Mouse (Mus musculus): ENCODE measurements around the gene Myrip. TPM values are rescaled to one million over a fixed set of nuclear protein-coding genes. Genes with fewer than 3 reads are reported as not detected.
"Not testable (repeated sequence)": the region's sequence is repeated elsewhere in the genome, so short reads cannot be mapped to it uniquely, and the experiment has no call there.

The Myrip gene
- polyA plus RNA-seq, 1 experiment from 2014 or later, result 0.74 TPM

GRCm38 (mm10) chr9:120360397-120361177 lies 59.3 kb downstream of the Myrip start:
- ATAC-seq (ENCODE audit: insufficient read depth, low FRiP score, low read depth), result 0 out of 2 replicates have a peak, but pooled peaks have one; percentile 53

GRCm38 (mm10) chr9:120361656-120362055 lies 60.3 kb downstream of the Myrip start:
- H3K9me3 ChIP-seq, result no peaks in the 10 kb centered on the region
- H3K27ac ChIP-seq, result no peak overlapping the region
- ATAC-seq (ENCODE audit: insufficient read depth, low FRiP score, low read depth), result no peak
- no peak overlapping the region for H3K9ac ChIP-seq
- H3K36me3 ChIP-seq, result no peaks in the 10 kb centered on the region
- H3K27me3 ChIP-seq (replicated peaks), result no peaks in the 10 kb centered on the region
- no peaks in the 10 kb centered on the region; the same call in 1 of the 2 replicates for H3K4me1 ChIP-seq
- 79% methylated on average over 6 of the region's 6 CpGs for WGBS
- H3K4me2 ChIP-seq, result no peak overlapping the region
- H3K4me3 ChIP-seq (replicated peaks), result no peak overlapping the region

More at GRCm38 (mm10) chr9:120360397-120361177, 59.3 kb downstream of the Myrip start:
- H3K27ac ChIP-seq, result peak overlapping the region; percentile 63; the same call in 1 of the 2 replicates
- no peaks in the 10 kb centered on the region for H3K9me3 ChIP-seq
- no peak overlapping the region for H3K4me2 ChIP-seq
- H3K4me3 ChIP-seq (replicated peaks), result no peak overlapping the region
- H3K4me1 ChIP-seq, result no peaks in the 10 kb centered on the region; the same call in 1 of the 2 replicates
- no peaks in the 10 kb centered on the region for H3K36me3 ChIP-seq
- no peaks in the 10 kb centered on the region for H3K27me3 ChIP-seq (replicated peaks)
- whole genome bisulfite sequencing, result 40% methylated on average over 14 of the region's 14 CpGs
- no peak overlapping the region for H3K9ac ChIP-seq

GRCm38 (mm10) chr9:120362684-120363083 lies 61.4 kb downstream of the Myrip start:
- Histone ChIP-seq H3K4me1 (no peaks in the 10 kb centered on the region; the same call in 1 of the 2 replicates), H3K9ac (no peak overlapping the region), H3K27ac (no peak overlapping the region), H3K27me3 (replicated peaks) (no peaks in the 10 kb centered on the region), H3K4me2 (no peak overlapping the region), H3K36me3 (no peaks in the 10 kb centered on the region), H3K9me3 (no peaks in the 10 kb centered on the region), H3K4me3 (replicated peaks) (no peak overlapping the region)
- 57% methylated on average over 3 of the region's 3 CpGs for WGBS
- ATAC-seq (ENCODE audit: insufficient read depth, low FRiP score, low read depth), result peak; percentile 27; the same call in 1 of the 2 replicates

GRCm38 (mm10) chr9:120364653-120365283 lies 63.5 kb downstream of the Myrip start:
- Histone ChIP-seq H3K27me3 (replicated peaks) (no peaks in the 10 kb centered on the region), H3K36me3 (no peaks in the 10 kb centered on the region), H3K4me1 (no peaks in the 10 kb centered on the region; the same call in 1 of the 2 replicates), H3K27ac (no peak overlapping the region), H3K9ac (no peak overlapping the region), H3K4me3 (replicated peaks) (no peak overlapping the region), H3K9me3 (no peaks in the 10 kb centered on the region), H3K4me2 (no peak overlapping the region)
- 79% methylated on average over 19 of the region's 19 CpGs for WGBS
- ATAC-seq (ENCODE audit: insufficient read depth, low FRiP score, low read depth), result no peak

GRCm38 (mm10) chr9:120367526-120367925 lies 66.2 kb downstream of the Myrip start:
- Histone ChIP-seq H3K36me3 (no peaks in the 10 kb centered on the region), H3K4me1 (no peaks in the 10 kb centered on the region; the same call in 1 of the 2 replicates), H3K4me2 (no peak overlapping the region), H3K27ac (no peak overlapping the region), H3K9me3 (no peaks in the 10 kb centered on the region), H3K4me3 (replicated peaks) (no peak overlapping the region), H3K27me3 (replicated peaks) (no peaks in the 10 kb centered on the region), H3K9ac (no peak overlapping the region)
- WGBS, result 88% methylated on average over 1 of the region's 1 CpGs
- ATAC-seq (ENCODE audit: insufficient read depth, low FRiP score, low read depth), result no peak

GRCm38 (mm10) chr9:120371633-120372032 lies 70.3 kb downstream of the Myrip start:
- Histone ChIP-seq H3K9ac (no peak overlapping the region), H3K27ac (no peak overlapping the region), H3K4me2 (no peak overlapping the region), H3K4me1 (no peaks in the 10 kb centered on the region), H3K36me3 (no peaks in the 10 kb centered on the region), H3K4me3 (replicated peaks) (no peak overlapping the region), H3K27me3 (replicated peaks) (no peaks in the 10 kb centered on the region), H3K9me3 (no peaks in the 10 kb centered on the region)
- 76% methylated on average over 5 of the region's 5 CpGs for WGBS
- ATAC-seq (ENCODE audit: insufficient read depth, low FRiP score, low read depth), result no peak

- H3K27me3 ChIP-seq (replicated peaks), result no peaks in the 10 kb centered on the region
- H3K4me3 ChIP-seq (replicated peaks), result no peak overlapping the region
- H3K4me2 ChIP-seq, result no peak overlapping the region
- no peaks in the 10 kb centered on the region for H3K9me3 ChIP-seq
- WGBS, result 78% methylated on average over 6 of the region's 6 CpGs
- no peak overlapping the region for H3K9ac ChIP-seq
- no peak for ATAC-seq (ENCODE audit: insufficient read depth, low FRiP score, low read depth)
- H3K27ac ChIP-seq, result no peak overlapping the region
- H3K36me3 ChIP-seq, result no peaks in the 10 kb centered on the region
- H3K4me1 ChIP-seq, result no peaks in the 10 kb centered on the region
Observed at GRCm38 (mm10) chr9:120372347-120372746, 71.0 kb downstream of the Myrip start.

GRCm38 (mm10) chr9:120377726-120378125 lies 76.4 kb downstream of the Myrip start:
- ATAC-seq (ENCODE audit: insufficient read depth, low FRiP score, low read depth), result no peak
- Histone ChIP-seq H3K27ac (no peak overlapping the region), H3K4me1 (no peaks in the 10 kb centered on the region), H3K27me3 (replicated peaks) (no peaks in the 10 kb centered on the region), H3K9me3 (no peaks in the 10 kb centered on the region), H3K36me3 (no peaks in the 10 kb centered on the region), H3K4me3 (replicated peaks) (no peak overlapping the region), H3K4me2 (no peak overlapping the region), H3K9ac (no peak overlapping the region)
- WGBS, result 27% methylated on average over 11 of the region's 11 CpGs

- WGBS, result 37% methylated on average over 9 of the region's 9 CpGs
- no peak for ATAC-seq (ENCODE audit: insufficient read depth, low FRiP score, low read depth)
Observed at GRCm38 (mm10) chr9:120395188-120395587, 93.9 kb downstream of the Myrip start.

GRCm38 (mm10) chr9:120396579-120397185 lies 95.4 kb downstream of the Myrip start:
- Histone ChIP-seq H3K27me3 (replicated peaks) (no peaks in the 10 kb centered on the region), H3K4me1 (no peaks in the 10 kb centered on the region), H3K27ac (no peak overlapping the region), H3K4me3 (replicated peaks) (no peak overlapping the region), H3K9me3 (no peaks in the 10 kb centered on the region), H3K4me2 (no peak overlapping the region), H3K36me3 (no peaks in the 10 kb centered on the region), H3K9ac (no peak overlapping the region)
- no peak for ATAC-seq (ENCODE audit: insufficient read depth, low FRiP score, low read depth)
- WGBS, result 81% methylated on average over 7 of the region's 7 CpGs

More at GRCm38 (mm10) chr9:120395188-120395587, 93.9 kb downstream of the Myrip start:
- no peaks in the 10 kb centered on the region for H3K27me3 ChIP-seq (replicated peaks)
- no peaks in the 10 kb centered on the region for H3K4me1 ChIP-seq
- H3K9ac ChIP-seq, result no peak overlapping the region
- H3K27ac ChIP-seq, result no peak overlapping the region
- no peaks in the 10 kb centered on the region for H3K36me3 ChIP-seq
- H3K4me3 ChIP-seq (replicated peaks), result no peak overlapping the region
- H3K9me3 ChIP-seq, result no peaks in the 10 kb centered on the region
- no peak overlapping the region for H3K4me2 ChIP-seq

- Histone ChIP-seq H3K4me1 (no peaks in the 10 kb centered on the region), H3K27me3 (replicated peaks) (no peaks in the 10 kb centered on the region), H3K4me2 (no peak overlapping the region), H3K4me3 (replicated peaks) (no peak overlapping the region), H3K9me3 (no peaks in the 10 kb centered on the region), H3K27ac (no peak overlapping the region), H3K36me3 (no peaks in the 10 kb centered on the region), H3K9ac (no peak overlapping the region)
- ATAC-seq (ENCODE audit: insufficient read depth, low FRiP score, low read depth), result no peak
- WGBS, result 77% methylated on average over 8 of the region's 8 CpGs
Observed at GRCm38 (mm10) chr9:120398289-120398688, 97.0 kb downstream of the Myrip start.

- not testable (repeated sequence) for H3K36me3 ChIP-seq; H3K4me3 ChIP-seq (replicated peaks); H3K27ac ChIP-seq; H3K4me2 ChIP-seq; H3K9me3 ChIP-seq; H3K9ac ChIP-seq; ATAC-seq (ENCODE audit: insufficient read depth, low FRiP score, low read depth); H3K27me3 ChIP-seq (replicated peaks); H3K4me1 ChIP-seq
- WGBS, result 82% methylated on average over 2 of the region's 2 CpGs
Observed at GRCm38 (mm10) chr9:120399537-120399936, 98.2 kb downstream of the Myrip start.

Measured in stomach, embryonic 15.5 days (tissue).